Mouse (Mus musculus) thymus, adult 2 months (tissue): ENCODE results near the gene Lin28a.

Source experiments
- CTCF ChIP-seq: fragments of 200-500 bp; IDR thresholded peaks from 2 replicates; pipeline ENCODE4 v1.5.1; 2012; ENCODE audit warnings: mild to moderate bottlenecking, control low read depth, low read length, moderate library complexity, borderline replicate concordance; ENCODE audit not compliant: control insufficient read depth, poor library complexity, insufficient read depth; ENCODE audit errors: extremely low read depth
- POLR2A ChIP-seq: fragments of 200-500 bp; IDR thresholded peaks from 2 replicates; pipeline ENCODE4 v1.6.1; 2012; ENCODE audit warnings: mild to moderate bottlenecking, low read length, control low read depth, moderate library complexity; ENCODE audit not compliant: control insufficient read depth, poor library complexity, insufficient read depth; ENCODE audit errors: extremely low read depth

- no peak for TF ChIP-seq CTCF
- TF ChIP-seq POLR2A = no peak
Observed at GRCm38 (mm10) chr4:133966271-133966940, 52.2 kb downstream of the Lin28a start.
